Mouse (Mus musculus) ES-Bruce4 (cell line): ENCODE results near the gene Shank2. TPM values are rescaled to one million over a fixed set of nuclear protein-coding genes. Genes with fewer than 3 reads are reported as not detected.

Source experiments
- H3K27ac ChIP-seq: 2 replicates; pipeline ENCODE4 v1.5.1; 2012; ENCODE audit warnings: low read length, inconsistent platforms; ENCODE audit not compliant: insufficient read depth
- H3K27me3 ChIP-seq: 2 replicates; pipeline ENCODE4 v1.6.1; 2012; ENCODE audit warnings: mild to moderate bottlenecking, low read length, inconsistent platforms; ENCODE audit not compliant: control insufficient read depth, poor library complexity, insufficient read depth, severe bottlenecking
- H3K36me3 ChIP-seq: 2 replicates; pipeline ENCODE4 v1.6.1; 2012; ENCODE audit warnings: inconsistent platforms, mild to moderate bottlenecking, low read length, moderate library complexity; ENCODE audit not compliant: control insufficient read depth, poor library complexity, insufficient read depth, severe bottlenecking
- H3K4me1 ChIP-seq: one replicate; pipeline ENCODE4 v1.8.1; 2011; ENCODE audit warnings: low read length; ENCODE audit not compliant: control insufficient read depth, insufficient read depth
- H3K4me3 ChIP-seq: 2 replicates; pipeline ENCODE4 v1.5.1; 2011; ENCODE audit warnings: low read depth, mild to moderate bottlenecking, low read length
- H3K9ac ChIP-seq: 2 replicates; pipeline ENCODE4 v1.6.1; 2012; ENCODE audit warnings: low read depth, mild to moderate bottlenecking, inconsistent platforms; ENCODE audit not compliant: poor library complexity, severe bottlenecking
- H3K9me3 ChIP-seq: replicated peaks from 2 replicates; pipeline ENCODE4 v1.6.1; 2012; ENCODE audit warnings: mild to moderate bottlenecking, low read length, inconsistent platforms; ENCODE audit not compliant: control insufficient read depth, poor library complexity, insufficient read depth, severe bottlenecking
- CTCF ChIP-seq: IDR thresholded peaks from one replicate; pipeline ENCODE4 v1.8.1; 2011; ENCODE audit warnings: low read depth, low read length
- EP300 ChIP-seq: IDR thresholded peaks from 2 replicates; pipeline ENCODE4 v1.6.1; 2011; ENCODE audit warnings: low read depth, low read length; ENCODE audit not compliant: insufficient read depth
- POLR2A ChIP-seq: IDR thresholded peaks from one replicate; pipeline ENCODE4 v1.8.1; 2011; ENCODE audit warnings: low read length; ENCODE audit not compliant: insufficient read depth
- polyA plus RNA-seq: library from polyadenylated mRNA; stranded (reverse); fragments of >200 nt; gene quantifications from 2 replicates; pipeline ENCODE4 v1.2.4, GENCODE M21; 2011; ENCODE audit warnings: low read depth; ENCODE audit not compliant: missing spikeins, insufficient read depth, insufficient read length

Gene Shank2
- polyA plus RNA-seq, 1 experiment = 0.72 TPM

DNA sequence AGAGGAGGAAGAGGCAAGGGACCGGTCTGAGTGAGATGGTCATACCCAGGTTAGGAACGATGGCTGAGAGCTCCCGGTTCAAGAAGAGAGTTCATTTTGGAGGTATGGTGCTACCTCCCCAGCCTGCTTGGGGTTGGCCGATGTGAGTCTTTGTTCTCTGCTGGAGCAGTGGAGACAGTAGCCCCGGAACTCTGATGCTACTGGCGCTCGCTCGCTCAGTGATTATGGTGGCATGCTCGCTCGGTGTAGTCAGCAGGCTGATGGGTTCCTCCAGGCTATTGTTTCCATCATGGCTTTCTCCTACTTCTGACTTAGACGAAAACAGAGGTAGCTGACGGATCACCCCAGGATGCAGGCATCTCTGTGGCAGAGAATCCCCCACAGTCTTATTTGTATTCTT lies 237.3 kb downstream of the Shank2 start:
- H3K27ac ChIP-seq = no peak overlapping the region
- H3K9ac ChIP-seq = no peak overlapping the region
- no peaks in the 10 kb centered on the region for H3K27me3 ChIP-seq
- no peak overlapping the region for H3K4me3 ChIP-seq
- no peaks in the 10 kb centered on the region for H3K9me3 ChIP-seq
- peaks cover 11% of the 10 kb centered on the region for H3K4me1 ChIP-seq
- no peak for TF ChIP-seq EP300
- no peak for TF ChIP-seq CTCF
- TF ChIP-seq POLR2A = no peak
- no peaks in the 10 kb centered on the region for H3K36me3 ChIP-seq

DNA sequence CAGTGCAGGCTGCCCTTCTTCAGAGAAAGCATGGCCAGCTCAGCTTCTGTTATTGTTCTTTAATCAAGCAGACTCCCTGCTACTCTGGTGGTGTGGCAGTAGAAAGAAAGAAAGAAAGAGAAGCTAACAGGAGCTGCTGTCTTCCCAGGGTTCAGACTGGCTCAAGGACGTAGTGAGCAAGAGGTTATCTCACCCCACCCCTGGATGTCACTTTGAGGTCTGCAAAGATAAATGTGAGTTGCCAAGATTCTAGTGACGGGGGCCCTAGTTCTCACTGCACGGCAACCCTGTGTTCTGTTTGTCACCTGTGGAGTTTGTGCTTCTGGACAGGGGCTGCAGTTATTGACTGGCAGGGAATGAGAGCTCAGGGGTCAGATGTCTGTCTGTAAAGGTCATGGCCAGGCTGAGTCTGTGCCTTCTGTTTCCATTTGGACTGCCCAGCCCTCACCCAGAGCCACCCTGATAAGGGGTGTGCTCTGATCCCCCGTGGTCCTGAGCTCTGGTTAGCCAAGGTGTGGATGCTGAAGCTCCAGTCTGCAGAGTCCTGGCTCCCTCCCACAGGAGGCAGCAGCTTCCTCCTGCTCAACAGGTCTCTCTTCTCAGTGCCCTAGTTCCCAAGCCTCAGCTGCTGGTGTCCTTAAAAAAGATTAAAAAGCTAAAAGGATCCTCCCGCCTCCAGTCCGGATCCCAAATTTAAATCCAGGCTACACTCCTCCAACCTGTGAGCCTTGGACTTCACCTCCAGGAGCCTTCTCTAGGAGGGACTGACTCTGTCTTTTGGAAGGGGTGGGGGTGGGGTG lies 238.0 kb downstream of the Shank2 start:
- Histone ChIP-seq H3K27me3 (no peaks in the 10 kb centered on the region), H3K4me1 (peaks cover 11% of the 10 kb centered on the region), H3K9me3 (no peaks in the 10 kb centered on the region), H3K36me3 (no peaks in the 10 kb centered on the region), H3K9ac (no peak overlapping the region), H3K4me3 (no peak overlapping the region), H3K27ac (peak overlapping the region; percentile 47)
- TF ChIP-seq CTCF = no peak
- TF ChIP-seq EP300 = no peak
- no peak for TF ChIP-seq POLR2A

DNA sequence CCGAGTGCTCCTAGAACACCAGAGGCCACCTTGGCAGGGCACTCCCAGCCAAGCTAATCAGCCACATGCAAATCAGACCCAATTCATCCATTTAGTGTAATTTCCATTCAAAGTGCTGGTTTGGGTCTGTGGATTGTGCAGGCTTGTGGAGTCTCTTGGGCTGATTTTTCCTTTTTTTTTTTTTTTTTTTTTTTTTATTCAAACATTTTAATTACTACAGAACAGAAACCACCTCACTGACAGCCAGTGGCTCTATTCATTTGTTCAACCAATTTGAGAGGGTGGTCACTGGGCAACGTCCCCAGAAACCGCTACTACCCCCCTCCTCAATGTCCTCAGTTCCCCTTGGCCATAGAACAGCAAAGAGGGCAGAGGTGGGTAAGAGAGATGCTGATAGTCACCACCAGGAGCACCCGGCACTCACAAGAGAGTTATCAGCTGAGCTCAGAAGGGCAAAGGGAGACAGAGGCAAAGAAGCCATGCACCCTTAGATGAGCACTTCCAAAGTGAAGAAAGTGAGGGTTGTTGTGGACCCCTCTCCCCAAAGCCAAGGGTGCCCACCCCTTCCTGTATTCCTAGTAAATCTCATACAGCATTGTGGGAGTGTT lies 239.1 kb downstream of the Shank2 start:
- Histone ChIP-seq H3K27me3 (no peaks in the 10 kb centered on the region), H3K4me3 (no peak overlapping the region), H3K9ac (no peak overlapping the region), H3K27ac (peak overlapping the region; percentile 68), H3K4me1 (peaks cover 11% of the 10 kb centered on the region), H3K9me3 (no peaks in the 10 kb centered on the region), H3K36me3 (no peaks in the 10 kb centered on the region)
- TF ChIP-seq POLR2A (no peak), CTCF (no peak), EP300 (no peak)

DNA sequence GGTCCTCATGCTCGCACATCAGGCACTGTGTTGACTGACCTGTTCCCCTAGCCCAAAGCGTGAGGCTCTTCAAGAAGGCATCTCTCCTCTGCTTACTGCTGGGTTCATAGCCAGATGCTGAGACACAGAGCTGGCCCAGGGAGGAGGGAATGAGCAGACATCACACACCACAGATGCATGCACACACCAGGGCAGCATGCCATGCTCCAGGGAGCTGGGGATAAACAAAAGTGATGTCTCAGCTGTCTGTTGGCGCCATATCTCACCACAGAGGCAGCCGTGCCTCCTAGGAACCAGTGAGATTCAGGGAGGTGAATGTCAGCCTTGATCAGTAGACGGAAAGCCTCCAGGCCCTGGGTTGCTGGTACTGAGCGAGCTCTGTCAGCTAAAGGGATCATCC lies 242.5 kb downstream of the Shank2 start:
- H3K36me3 ChIP-seq = no peaks in the 10 kb centered on the region
- peaks cover 6% of the 10 kb centered on the region for H3K4me1 ChIP-seq
- H3K27ac ChIP-seq = no peak overlapping the region
- no peak for TF ChIP-seq CTCF
- no peak for TF ChIP-seq EP300
- TF ChIP-seq POLR2A = no peak
- no peaks in the 10 kb centered on the region for H3K27me3 ChIP-seq
- no peak overlapping the region for H3K9ac ChIP-seq
- H3K4me3 ChIP-seq = no peak overlapping the region
- H3K9me3 ChIP-seq = no peaks in the 10 kb centered on the region

DNA sequence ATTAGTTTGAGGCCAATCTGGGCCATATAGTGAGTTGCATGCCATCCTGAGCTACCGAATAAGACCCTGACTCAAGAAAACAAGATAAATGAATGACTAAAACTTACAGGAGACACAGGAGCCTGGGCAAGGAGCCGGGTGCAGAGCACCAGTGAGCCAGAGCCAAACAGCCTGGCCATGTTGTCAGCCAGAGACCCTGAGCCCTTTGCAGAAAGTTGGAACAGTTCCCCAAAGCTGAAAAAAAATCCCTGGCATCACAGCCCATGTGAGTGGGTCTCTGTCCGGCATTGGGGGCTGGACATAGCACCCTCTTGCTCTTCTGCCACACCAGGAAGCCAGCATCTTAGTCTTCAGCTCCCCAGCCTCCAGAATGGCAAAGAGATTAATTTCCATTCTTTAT lies 244.5 kb downstream of the Shank2 start:
- TF ChIP-seq CTCF = no peak
- TF ChIP-seq POLR2A = no peak
- no peak for TF ChIP-seq EP300
- Histone ChIP-seq H3K4me1 (peaks cover 2% of the 10 kb centered on the region), H3K4me3 (no peak overlapping the region), H3K27ac (no peak overlapping the region), H3K9me3 (no peaks in the 10 kb centered on the region), H3K9ac (no peak overlapping the region), H3K36me3 (no peaks in the 10 kb centered on the region), H3K27me3 (no peaks in the 10 kb centered on the region)

DNA sequence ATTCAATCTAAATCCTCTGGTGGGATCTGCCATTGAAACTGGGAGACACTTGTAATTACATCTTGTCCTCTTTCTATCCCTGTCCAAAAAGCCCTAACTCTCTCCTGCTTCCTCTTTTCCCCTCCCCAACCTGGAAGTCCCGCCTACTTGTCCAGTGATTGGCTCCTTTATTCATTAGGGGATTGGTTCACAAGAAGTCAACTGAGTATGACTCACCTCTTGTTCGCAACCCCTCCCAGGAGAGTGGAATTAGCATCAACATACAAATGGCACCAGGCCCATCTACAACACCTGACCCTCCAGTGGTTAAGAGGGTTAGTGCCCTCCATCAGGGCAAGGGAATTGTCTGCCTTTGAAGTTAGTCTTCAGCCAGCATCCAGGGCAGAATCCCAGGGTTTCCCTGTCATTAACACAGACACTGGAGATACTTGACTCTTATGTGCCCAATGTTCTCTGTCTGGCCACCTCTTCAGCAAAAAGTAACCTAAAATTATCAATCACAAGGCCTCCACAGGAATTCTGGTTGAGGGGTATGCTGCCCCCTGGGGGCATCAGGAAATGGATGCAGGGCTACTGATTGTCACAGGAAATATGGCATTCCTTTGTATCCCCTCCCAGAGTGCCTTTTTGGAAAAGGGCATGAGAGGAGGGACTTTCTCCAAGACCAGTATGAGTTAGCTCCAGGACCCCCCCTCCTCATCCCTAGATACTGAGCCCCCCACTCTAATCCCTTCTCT lies 247.1 kb downstream of the Shank2 start:
- H3K27ac ChIP-seq = peak overlapping the region; percentile 53
- no peak overlapping the region for H3K9ac ChIP-seq
- H3K9me3 ChIP-seq = no peaks in the 10 kb centered on the region
- no peaks in the 10 kb centered on the region for H3K36me3 ChIP-seq
- TF ChIP-seq EP300 (no peak), CTCF (no peak), POLR2A (no peak)
- no peak overlapping the region for H3K4me3 ChIP-seq
- H3K4me1 ChIP-seq = no peaks in the 10 kb centered on the region
- H3K27me3 ChIP-seq = no peaks in the 10 kb centered on the region
